Mouse (Mus musculus) hindlimb bud, embryonic 11.5 days (tissue): ENCODE measurements at regions not wholly inside any gene's neighbourhood (a gene's known extent, or its start where the extent isn't known, plus 50 kb on each side); places are given as distances from the start of the nearest gene placed in this dataset.

Experiments
- DNase-seq: peaks from one replicate; pipeline ENCODE4 v3.0.0-alpha.2; 2012; ENCODE audit warnings: low read depth, low spot score; ENCODE audit errors: extremely low spot score

- no peak for DNase-seq
Observed at GRCm38 (mm10) chr1:77589423-77589822, 74.5 kb upstream of the Epha4 start.

- DNase-seq: no peak
Observed at GRCm38 (mm10) chr1:77585520-77585919, 70.6 kb upstream of the Epha4 start.

DNA sequence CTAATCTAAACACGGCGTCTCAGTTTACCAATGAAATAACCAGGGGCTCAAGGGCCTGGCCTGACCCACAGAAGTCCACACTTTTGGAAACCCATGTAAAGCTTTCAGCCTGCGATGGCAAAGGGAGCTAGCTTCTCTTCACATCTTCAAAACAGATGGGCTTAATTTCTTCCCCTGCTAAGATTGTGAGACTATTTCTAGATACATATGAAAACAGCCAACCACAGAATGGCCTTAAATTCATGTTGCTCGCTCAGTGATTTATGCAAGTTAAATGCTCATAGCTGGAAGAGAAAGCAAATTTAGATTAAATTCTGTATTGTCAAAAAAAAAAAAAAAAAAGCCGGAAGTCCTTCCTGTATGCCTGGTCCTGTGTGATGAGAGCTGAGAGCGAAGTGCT is 53.2 kb upstream of the Epha4 start:
- DNase-seq: no peak

DNA sequence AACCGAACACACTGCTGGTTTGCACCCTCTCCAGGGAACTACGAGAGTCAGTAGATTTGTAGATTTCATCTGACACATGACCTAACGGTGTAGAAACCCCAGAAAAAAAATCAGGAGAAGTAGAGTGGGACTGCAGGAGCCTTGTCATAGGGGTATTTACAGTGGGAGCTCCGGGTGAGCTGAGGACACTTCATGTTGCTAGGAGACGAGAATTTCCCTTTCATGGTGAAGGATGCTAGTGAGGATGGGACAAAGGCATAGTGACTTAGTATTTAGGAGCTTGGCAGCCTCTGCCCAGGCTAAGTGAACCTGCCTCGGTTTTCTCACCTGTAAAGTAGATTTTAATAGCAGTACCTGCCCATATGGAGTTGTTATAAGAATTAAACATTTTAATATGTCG is 52.8 kb upstream of the Epha4 start:
- no peak for DNase-seq
